Mouse (Mus musculus): ENCODE measurements around the gene Nck2. TPM values are rescaled to one million over a fixed set of nuclear protein-coding genes. Genes with fewer than 3 reads are reported as not detected.

Gene Nck2
- polyA plus RNA-seq, 1 experiment from 2014 or later: 43.0 TPM

DNA sequence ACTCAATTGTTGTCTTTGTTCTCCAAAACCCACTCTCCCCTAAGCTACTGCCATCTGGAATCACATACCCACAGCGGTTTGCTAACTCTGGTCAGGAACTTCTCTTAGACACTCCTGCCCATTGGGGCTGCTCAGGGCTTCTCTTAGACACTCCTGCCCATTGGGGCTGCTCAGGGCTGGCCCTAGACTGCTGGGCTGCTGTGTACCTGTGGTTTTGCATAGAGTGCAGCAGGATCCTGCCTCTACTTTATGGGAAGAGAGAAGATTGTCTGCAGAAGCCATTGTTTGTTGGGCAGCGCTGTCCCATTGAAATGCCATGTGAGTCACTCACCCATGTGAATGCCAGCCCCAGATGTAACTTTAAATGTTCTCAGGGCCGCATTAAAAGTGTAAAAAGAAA, 9.3 kb downstream of the Nck2 start:
- no peak overlapping the region for H3K4me2 ChIP-seq (ENCODE audit: low read length)
- H3K27ac ChIP-seq: no peak overlapping the region
- TF ChIP-seq CTCF (IDR thresholded peaks at IDR 0.05; ENCODE audit: low read depth): no peak
- H3K4me3 ChIP-seq (replicated peaks; ENCODE audit: low read depth, low read length): no peak overlapping the region
- H3K36me3 ChIP-seq (ENCODE audit: insufficient read depth, low read length): no peaks in the 10 kb centered on the region
- ATAC-seq (replicated peaks; ENCODE audit: low FRiP score, low read depth): no peak
- H3K9ac ChIP-seq (ENCODE audit: low read depth, low read length): no peak overlapping the region
- DNase-seq (ENCODE audit: low spot score): no peak
- no peaks in the 10 kb centered on the region for H3K27me3 ChIP-seq (ENCODE audit: insufficient read depth, low read length)
- H3K9me3 ChIP-seq (replicated peaks; ENCODE audit: low read length): no peaks in the 10 kb centered on the region
- peaks cover 23% of the 10 kb centered on the region for H3K4me1 ChIP-seq (replicated peaks; ENCODE audit: insufficient read depth, low read length)
- 71% methylated on average over 3 of the region's 3 CpGs for WGBS

DNA sequence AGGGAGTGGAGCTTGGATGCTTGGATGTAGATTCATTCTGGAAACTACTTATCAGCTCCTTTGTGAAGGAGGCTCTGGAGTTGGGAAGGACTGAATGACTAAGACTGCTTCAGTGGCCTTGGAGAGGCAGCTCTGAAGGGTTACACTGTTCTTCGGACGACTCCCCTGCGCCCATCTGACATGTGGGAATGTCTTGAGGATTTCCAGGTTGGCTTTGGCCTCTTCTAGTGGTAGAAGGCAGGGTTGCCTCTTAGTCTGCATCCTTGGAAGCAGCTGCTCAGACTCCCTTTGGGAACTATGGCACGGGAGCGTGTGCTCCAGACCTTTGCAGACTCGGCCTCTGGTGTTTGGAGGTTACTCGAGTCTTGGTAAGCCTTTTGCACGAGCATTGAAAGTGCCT, 10.4 kb downstream of the Nck2 start:
- Histone ChIP-seq H3K9me3 (replicated peaks; ENCODE audit: low read length) (no peaks in the 10 kb centered on the region), H3K36me3 (ENCODE audit: insufficient read depth, low read length) (no peaks in the 10 kb centered on the region), H3K4me2 (ENCODE audit: low read length) (no peak overlapping the region), H3K9ac (ENCODE audit: low read depth, low read length) (no peak overlapping the region), H3K4me3 (replicated peaks; ENCODE audit: low read depth, low read length) (no peak overlapping the region), H3K4me1 (replicated peaks; ENCODE audit: insufficient read depth, low read length) (peaks cover 17% of the 10 kb centered on the region; the same call in 1 of the 2 replicates), H3K27me3 (ENCODE audit: insufficient read depth, low read length) (no peaks in the 10 kb centered on the region), H3K27ac (no peak overlapping the region)
- WGBS: 59% methylated on average over 8 of the region's 8 CpGs
- DNase-seq (ENCODE audit: low spot score) (no peak), ATAC-seq (replicated peaks; ENCODE audit: low FRiP score, low read depth) (no peak)
- no peak for TF ChIP-seq CTCF (IDR thresholded peaks at IDR 0.05; ENCODE audit: low read depth)

DNA sequence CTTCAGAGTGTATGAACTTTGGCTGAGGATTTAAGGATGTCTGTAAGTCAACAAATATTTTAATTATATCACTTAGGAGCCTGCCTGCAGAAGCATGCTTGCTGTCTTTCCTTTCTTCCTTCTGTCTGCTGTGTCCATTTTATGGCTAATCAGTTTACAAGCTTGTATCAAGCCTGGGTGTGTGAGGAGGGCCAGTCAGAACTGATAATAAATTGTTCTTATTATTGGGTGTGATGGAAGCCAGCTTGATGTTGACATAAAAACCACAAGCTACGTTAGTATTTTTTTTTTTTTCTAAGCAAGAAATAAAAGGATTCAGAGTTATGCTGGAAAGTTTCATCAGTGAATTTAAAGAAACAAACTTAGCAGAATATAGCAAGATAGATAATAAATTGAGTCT, 10.8 kb downstream of the Nck2 start:
- TF ChIP-seq CTCF (IDR thresholded peaks at IDR 0.05; ENCODE audit: low read depth): no peak
- no peak overlapping the region for H3K9ac ChIP-seq (ENCODE audit: low read depth, low read length)
- peaks cover 13% of the 10 kb centered on the region; the same call in 1 of the 2 replicates for H3K4me1 ChIP-seq (replicated peaks; ENCODE audit: insufficient read depth, low read length)
- no peak for ATAC-seq (replicated peaks; ENCODE audit: low FRiP score, low read depth)
- 39% methylated on average over 1 of the region's 1 CpGs for WGBS
- no peaks in the 10 kb centered on the region for H3K9me3 ChIP-seq (replicated peaks; ENCODE audit: low read length)
- no peak overlapping the region for H3K4me2 ChIP-seq (ENCODE audit: low read length)
- H3K27ac ChIP-seq: no peak overlapping the region
- H3K36me3 ChIP-seq (ENCODE audit: insufficient read depth, low read length): no peaks in the 10 kb centered on the region
- H3K27me3 ChIP-seq (ENCODE audit: insufficient read depth, low read length): no peaks in the 10 kb centered on the region
- DNase-seq (ENCODE audit: low spot score): no peak
- H3K4me3 ChIP-seq (replicated peaks; ENCODE audit: low read depth, low read length): no peak overlapping the region

- Histone ChIP-seq H3K9me3 (replicated peaks; ENCODE audit: low read length) (no peaks in the 10 kb centered on the region), H3K27ac (no peak overlapping the region), H3K4me1 (replicated peaks; ENCODE audit: insufficient read depth, low read length) (peaks cover 13% of the 10 kb centered on the region; the same call in 1 of the 2 replicates), H3K4me2 (ENCODE audit: low read length) (no peak overlapping the region), H3K4me3 (replicated peaks; ENCODE audit: low read depth, low read length) (no peak overlapping the region), H3K27me3 (ENCODE audit: insufficient read depth, low read length) (no peaks in the 10 kb centered on the region), H3K36me3 (ENCODE audit: insufficient read depth, low read length) (no peaks in the 10 kb centered on the region), H3K9ac (ENCODE audit: low read depth, low read length) (no peak overlapping the region)
- 78% methylated on average over 7 of the region's 7 CpGs for WGBS
- no peak for TF ChIP-seq CTCF (IDR thresholded peaks at IDR 0.05; ENCODE audit: low read depth)
- no peak for DNase-seq (ENCODE audit: low spot score)
- no peak for ATAC-seq (replicated peaks; ENCODE audit: low FRiP score, low read depth)
Measured at GRCm38 (mm10) chr1:43457012-43457766, 12.8 kb downstream of the Nck2 start.

DNA sequence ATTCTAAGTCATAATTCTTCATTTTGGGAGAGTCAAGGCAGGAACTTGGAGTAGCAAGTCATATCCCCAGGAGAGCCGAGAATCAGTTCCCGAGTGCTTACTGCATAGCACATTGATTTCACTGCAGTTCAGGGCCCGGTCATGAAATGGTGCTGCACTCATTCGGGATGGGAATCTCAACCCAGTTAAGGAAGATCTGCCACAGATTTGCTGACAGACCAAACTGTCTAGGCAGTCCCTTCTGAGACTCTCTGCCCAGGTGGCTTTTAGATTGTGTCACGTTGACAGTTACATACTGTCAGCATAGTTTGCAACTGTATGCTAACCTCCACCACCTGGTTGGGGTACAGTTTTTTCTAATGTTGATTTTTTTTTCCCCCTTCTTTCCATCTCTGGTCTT, 16.1 kb downstream of the Nck2 start:
- Histone ChIP-seq H3K4me3 (replicated peaks; ENCODE audit: low read depth, low read length) (no peak overlapping the region), H3K27me3 (ENCODE audit: insufficient read depth, low read length) (no peaks in the 10 kb centered on the region), H3K4me2 (ENCODE audit: low read length) (no peak overlapping the region), H3K9me3 (replicated peaks; ENCODE audit: low read length) (no peaks in the 10 kb centered on the region), H3K27ac (no peak overlapping the region), H3K4me1 (replicated peaks; ENCODE audit: insufficient read depth, low read length) (0 out of 2 replicates have a peak, but pooled peaks cover 7% of the 10 kb centered on the region), H3K36me3 (ENCODE audit: insufficient read depth, low read length) (no peaks in the 10 kb centered on the region), H3K9ac (ENCODE audit: low read depth, low read length) (no peak overlapping the region)
- WGBS: 84% methylated on average over 5 of the region's 5 CpGs
- no peak for TF ChIP-seq CTCF (IDR thresholded peaks at IDR 0.05; ENCODE audit: low read depth)
- DNase-seq (ENCODE audit: low spot score) (no peak), ATAC-seq (replicated peaks; ENCODE audit: low FRiP score, low read depth) (no peak)

DNA sequence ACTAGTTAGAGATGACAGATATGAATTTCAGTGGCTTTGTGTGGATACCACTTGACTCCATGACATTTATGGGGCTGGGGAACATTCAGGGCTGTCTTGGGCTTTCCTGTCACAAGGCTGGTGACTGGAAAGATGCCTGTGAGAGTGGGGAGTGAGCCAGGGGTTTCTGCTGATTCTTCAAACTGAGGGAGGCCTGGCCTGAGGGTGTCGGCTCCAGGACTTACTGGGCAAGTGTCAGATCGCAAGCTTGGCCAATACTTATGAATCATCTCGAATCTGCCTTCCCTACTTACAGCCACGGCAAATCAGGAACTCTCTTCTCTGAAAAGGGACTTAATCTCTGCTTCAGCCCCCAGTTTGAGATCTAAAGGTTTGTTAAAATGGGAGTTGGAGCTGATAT, 18.3 kb downstream of the Nck2 start:
- no peak for ATAC-seq (replicated peaks; ENCODE audit: low FRiP score, low read depth)
- H3K9me3 ChIP-seq (replicated peaks; ENCODE audit: low read length): no peaks in the 10 kb centered on the region
- no peak overlapping the region for H3K9ac ChIP-seq (ENCODE audit: low read depth, low read length)
- no peak for DNase-seq (ENCODE audit: low spot score)
- peaks cover 10% of the 10 kb centered on the region for H3K4me1 ChIP-seq (replicated peaks; ENCODE audit: insufficient read depth, low read length)
- WGBS: 34% methylated on average over 4 of the region's 4 CpGs
- no peak overlapping the region for H3K4me3 ChIP-seq (replicated peaks; ENCODE audit: low read depth, low read length)
- no peak overlapping the region for H3K27ac ChIP-seq
- H3K36me3 ChIP-seq (ENCODE audit: insufficient read depth, low read length): no peaks in the 10 kb centered on the region
- H3K27me3 ChIP-seq (ENCODE audit: insufficient read depth, low read length): no peaks in the 10 kb centered on the region
- no peak for TF ChIP-seq CTCF (IDR thresholded peaks at IDR 0.05; ENCODE audit: low read depth)
- H3K4me2 ChIP-seq (ENCODE audit: low read length): no peak overlapping the region

Data from kidney, postnatal 0 days (tissue).